Mouse (Mus musculus) ES-CJ7 (cell line): Measurements from ENCODE around the gene Nfia.

Experiments
- DNase-seq: peaks from one replicate; pipeline ENCODE4 v3.0.0; 2011; ENCODE audit warnings: low read depth, low spot score

Gene Nfia

DNA sequence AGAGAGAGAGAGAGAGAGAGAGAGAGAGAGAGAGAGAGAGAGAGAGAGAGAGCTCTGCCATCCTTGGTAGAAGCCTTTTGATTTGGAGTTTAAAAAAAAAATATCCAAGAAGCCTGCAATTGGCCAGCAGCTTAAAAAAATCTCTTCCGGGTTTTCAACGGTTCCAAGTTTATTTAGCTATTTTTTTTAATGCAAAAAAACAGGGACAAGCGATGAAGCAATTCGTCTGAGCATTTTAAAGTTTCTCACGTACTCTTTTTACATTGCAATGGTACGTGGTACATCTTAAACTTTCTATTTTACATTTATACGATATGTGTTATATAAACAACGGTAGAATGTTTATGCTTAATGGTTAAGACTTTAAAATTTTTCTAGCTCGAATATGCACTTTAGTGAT, at the start of gene Nfia:
TSS of gene Nfia (plus strand) at position 94 of the 400 bp plus-strand sequence.
- no peak for DNase-seq

DNA sequence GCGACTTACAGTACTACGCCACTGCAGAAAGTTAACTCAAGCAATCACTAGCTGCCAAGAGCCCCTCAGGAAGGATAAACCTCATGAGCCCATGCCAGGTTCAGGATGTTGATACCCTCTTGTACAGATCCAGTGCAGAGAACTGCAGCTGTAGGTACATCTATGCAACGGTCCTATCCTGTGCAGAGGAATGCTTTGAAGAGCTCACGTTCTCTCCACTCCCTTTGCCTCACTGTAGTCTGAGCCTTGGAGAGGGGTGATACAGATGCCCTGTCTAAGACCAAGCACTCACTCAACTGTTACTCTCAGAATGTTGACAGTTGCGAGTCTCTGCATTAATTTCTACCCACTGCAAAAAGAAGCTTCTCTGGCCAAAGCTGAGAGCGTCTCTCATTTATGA, 49.2 kb upstream of the Nfia start:
- no peak for DNase-seq

DNA sequence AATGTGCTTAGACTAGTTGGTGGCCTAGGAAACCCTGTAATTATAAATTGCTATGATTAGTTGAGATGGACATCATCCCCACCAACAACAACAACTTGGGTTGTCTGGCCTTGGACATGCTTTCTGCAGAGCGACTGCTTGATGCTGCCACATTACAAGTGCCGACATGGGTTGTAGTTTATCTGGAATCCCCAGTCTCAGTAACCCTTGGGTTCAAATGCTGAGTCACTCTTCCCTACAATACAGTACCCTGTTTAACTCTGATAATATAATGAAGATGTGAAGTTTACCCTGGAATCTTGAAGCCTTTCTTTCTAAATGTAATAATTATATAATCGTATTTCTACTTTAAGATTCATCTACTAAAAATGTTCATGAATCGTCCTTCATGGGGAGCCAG, 44.0 kb upstream of the Nfia start:
- DNase-seq: no peak

DNA sequence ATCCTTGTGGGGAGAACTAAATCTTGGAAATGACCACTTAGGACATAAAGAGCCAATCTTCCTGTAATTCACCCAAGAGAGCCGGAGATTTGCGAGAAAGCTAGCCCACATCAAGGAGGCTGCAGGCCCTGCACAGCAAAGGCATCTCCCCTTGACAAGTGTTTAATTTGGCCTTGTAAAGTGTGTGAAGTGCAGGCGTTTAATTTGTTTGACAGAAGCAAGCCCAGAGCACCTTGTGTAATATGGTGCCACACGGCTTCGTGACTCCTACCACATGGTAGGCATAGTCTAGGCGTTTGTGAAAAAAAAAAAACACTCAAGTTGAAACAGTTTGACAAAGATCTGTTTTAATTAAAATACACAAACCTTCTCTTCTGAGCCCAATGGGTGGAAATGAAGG, 42.5 kb upstream of the Nfia start:
- DNase-seq: no peak

DNA sequence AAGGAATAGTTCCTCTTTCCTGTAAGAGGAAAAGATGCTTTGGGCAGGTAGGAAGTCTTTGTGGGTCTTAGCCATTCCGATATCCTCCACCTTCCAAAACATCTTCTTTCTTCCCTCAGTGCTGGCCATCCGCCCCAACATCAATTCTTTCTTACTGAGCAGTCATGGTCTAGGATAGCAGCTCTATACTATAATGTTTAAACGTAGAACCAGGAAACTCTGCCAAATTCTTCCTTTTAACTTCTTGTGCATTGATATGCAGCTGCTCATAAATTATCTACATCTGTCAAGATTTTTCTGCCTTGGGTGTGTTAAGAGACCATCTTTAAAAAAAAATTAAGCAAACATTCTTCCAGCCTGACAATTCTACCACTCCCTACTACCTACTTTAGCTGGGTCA, 42.1 kb upstream of the Nfia start:
- no peak for DNase-seq

DNA sequence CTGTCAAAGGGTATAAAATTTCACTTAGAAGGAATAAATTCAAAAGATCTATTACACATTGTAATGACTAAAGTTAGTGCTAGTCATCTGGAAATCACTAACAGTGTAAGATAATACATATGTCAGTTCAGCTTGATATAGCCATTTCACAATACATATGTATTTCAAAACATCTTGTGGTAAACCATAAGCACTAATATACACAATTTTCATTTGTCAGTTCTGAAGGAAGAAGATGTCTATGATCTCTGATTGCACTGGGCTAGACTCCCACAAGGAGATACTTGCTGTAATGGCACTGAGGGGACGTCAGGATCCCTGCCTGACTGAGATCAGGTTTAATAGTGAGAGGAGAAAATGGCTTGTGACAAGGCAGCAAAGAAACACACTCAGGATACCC, 39.1 kb upstream of the Nfia start:
- DNase-seq: no peak

DNA sequence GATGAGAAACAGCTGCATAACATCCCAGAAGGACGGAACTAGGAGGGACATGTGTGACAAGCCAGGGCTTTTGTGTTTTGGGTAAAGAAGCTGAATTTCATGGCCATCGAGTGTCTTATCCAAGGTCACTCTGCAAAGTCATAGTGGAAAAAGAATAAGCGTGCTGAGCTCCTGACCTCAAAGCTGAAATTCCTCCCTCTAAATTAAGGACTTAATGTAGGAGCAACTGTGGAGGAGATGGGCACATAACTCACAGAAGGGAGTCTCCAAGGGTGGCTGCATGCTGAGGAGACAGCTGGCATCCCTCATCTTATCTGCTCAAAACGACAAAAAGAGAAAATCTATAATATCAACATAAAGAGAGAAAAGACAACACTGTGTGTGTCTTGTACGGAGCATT, 28.6 kb upstream of the Nfia start:
- no peak for DNase-seq

DNA sequence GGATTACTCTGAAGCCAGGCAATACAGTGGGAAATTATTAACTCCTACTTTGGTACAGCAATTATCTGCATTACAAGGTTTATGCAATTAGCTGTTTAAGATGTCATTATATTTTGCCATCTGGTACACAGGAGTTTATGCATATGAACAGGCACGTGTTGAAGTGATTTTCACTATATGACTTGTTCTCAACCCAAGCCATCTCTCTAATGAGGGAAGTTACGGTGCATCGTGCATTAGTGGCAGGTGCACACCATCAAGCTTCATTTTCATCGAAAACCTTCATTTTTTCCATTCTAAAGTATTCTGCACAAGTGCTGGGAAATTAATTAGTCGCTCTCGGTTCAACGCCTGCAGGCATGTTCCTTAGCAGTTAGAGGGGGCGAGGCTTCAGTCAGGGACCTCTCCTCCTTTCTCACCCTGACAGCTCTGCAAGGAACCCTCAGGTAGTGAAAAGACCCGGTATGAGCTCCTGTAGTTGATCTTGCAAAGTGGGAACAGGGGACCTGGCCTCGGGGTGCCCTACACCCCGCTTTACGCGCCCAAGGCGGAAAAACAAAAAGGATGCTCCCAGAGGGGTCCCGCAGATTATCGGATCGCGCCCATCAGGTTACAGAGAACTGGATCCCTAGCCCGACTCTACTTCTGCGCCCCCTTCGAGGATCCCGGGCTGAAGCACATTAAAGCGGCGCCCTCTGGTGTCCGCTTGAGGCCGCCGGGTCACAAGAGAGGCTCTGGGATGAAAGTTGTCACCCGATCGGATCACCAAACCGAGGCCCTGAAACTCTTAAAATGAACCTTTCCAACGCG, 27.0 kb upstream of the Nfia start:
- peak; percentile 70 for DNase-seq

DNA sequence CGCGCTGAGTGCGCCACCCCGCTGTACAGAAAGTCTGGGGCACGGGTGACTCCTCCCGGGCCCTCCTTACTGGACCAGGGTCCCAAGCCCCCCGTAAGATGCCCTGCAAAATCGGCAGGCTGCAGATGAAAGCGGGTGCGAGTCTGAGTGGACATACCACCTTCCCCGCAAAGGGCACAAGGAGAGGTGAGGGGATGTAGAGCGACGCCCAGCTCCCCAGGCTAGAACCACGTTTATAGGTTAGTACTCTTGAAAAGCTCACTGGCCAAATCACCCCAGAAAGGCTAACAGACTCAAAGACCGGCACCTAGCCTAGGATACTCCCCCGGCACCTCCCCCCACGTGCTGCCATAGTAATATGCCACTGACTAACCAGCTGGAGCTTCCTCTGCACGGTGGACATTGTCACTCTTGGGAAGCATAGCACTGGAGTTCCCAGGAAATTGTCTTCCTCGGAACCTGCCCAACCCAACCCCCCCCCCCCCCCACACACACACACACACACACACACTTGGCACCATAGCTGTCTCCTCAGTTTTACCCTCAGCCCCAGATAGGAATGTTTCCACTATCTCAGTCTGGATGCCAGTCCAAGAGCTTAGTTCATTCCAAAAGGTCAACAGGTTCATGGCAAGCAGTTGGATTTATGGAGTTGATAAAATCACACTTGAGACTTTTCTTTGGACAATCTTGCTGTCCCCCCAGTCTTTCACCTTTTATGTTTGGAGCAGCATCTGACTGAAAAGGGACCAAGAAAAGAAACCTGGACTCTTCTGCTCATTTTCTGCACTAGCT, 26.2 kb upstream of the Nfia start:
- DNase-seq: peak; percentile 2

DNA sequence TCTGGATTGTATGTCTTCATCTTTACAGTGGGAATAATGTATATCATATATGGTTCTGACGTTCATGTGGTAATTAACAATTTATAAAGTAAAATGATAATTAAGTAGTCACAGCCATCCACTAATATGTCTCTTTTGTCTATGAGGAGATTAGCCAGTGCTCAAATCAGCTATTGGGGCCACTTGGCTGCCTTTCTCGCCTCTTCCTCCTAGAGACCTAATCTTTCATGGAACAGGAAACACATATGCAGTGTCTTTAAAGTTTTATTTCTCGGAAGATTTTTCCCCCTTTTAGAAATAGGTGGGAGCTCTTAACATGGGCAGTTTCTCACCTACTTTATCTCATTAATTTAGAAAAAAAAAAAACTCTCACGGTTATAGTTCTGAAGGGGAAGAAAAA, 22.1 kb upstream of the Nfia start:
- no peak for DNase-seq

DNA sequence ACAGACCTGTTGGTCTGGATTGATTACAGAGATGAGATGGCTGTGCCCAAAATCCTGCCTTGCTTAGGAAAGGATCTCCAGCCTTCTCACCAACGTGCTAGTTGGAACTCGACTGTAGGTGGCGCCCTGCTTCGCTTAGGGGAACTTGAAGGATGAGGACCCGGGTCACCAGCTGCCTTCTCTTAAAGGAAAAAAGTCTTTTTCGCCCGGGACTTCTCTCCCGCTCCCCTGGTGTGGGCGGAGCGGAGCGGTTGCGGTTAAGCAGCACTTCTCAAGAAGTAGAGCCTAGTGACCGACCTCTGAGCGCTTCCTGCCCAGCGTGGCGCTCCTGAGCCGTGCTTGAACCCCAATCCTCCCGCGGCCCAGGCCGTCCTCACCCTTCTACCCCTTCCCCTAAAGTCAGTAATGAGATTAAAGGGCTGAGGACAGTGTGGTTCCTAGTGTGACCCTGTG, 21.5 kb upstream of the Nfia start:
- DNase-seq: peak; percentile 92

DNA sequence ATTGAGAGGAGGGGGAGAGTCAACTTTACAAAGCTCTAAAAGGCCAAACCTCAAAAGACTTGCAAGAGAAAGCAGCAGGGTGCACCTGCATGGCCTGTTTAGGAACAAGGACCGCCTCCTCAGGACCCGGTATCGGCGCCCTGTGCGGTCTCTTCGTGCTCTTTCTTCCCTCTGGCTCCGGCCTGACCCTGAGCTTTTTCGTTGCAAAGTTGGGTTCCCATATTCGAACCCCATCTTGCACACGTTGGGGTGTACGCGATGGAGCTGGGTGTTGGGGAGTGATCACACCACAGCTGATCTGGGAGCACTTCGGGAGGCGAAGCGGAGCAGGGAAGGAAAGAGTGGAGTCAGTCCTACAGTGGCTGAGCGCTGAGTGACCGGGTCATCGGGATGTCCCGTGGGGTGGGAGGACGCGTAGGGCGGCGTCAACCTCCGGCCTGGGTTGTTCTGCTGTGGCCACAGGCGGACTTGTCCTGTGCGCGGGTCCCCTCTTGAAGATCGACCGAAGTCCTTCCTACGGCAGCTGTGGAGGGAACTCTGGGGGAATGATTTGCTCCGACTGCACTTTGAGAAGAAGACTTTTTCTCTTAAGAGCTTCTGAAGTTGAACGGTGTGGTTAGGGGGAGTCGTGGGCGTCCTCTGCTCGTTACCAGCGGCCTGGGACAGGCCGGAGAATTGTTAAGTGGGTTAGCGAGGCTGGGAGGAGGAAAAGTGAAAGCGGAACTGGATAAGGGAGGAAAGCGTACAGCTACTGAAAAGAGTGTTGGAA, 20.9 kb upstream of the Nfia start:
- DNase-seq: peak; percentile 42

DNA sequence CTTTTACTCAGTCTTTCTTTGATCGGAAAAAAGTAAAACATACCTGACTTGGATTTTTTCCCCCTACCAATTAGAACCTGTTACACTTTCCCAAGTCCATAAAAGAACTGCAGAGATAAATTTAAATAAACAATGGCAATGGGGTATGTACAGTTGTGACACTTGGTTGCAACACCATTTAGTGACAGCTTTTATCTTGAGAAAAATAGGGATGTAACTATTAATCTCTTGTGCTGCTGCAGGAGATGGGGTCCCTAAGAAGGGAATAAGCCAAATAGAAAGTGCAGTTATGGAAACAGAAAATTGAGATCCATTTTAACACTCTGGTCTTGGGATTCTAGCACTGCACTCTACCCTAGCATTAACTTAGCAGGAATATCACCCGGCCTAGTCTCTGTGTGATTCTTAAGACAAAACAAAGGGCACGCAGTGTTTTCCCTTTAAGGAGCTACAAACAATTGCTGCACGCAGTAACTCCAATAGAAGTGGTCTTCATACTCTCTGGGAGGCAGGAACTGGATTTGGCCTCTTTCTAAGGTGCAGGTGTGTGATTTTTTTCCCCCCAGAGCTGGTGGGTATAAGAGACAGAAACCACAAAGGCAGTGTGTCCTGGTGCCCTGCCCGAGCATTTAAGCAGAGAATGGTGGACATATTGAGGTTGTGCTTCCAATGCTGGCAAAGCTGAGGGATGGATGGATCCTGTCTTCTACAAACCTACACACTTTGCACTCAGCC, 20.1 kb upstream of the Nfia start:
- no peak for DNase-seq

DNA sequence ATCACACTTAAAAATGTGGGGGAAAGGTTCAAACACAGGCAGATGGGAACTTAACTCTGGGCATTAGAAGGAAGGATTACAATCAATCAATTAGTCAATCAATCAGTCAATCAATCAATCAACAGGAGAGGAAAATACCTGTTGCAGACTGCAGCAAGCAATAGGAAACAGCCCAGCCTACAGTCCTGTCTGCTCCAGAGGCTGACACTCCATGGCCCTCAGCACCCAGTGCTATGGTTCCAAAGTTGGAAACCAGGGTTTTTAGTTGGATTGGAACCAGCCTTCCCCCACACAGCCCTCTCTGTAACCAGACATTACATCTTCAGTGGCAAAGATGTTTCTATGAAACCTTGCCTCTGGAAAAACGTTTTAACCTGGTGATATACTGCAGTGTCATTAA, 19.0 kb upstream of the Nfia start:
- no peak for DNase-seq

DNA sequence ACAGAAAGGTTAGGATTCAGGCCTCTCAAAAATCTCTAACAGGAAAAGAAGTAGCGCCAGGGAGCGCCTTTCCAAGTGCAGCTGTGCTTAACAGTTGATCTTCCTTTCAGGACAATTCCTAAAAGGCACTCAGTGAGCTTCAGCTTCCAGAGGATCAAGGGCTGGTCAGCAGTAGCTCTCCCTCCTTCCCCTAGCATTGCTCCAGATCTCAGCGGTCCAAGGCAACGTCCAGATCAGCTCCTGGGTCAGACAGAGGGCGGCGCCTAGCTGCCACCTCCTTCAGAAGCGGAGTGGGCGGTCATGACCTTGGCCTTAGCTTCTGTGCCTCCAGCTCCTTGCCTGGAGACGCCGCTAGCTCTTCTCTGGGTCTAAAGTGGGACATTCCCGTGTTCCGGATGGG, 18.3 kb upstream of the Nfia start:
- DNase-seq: peak; percentile 34

DNA sequence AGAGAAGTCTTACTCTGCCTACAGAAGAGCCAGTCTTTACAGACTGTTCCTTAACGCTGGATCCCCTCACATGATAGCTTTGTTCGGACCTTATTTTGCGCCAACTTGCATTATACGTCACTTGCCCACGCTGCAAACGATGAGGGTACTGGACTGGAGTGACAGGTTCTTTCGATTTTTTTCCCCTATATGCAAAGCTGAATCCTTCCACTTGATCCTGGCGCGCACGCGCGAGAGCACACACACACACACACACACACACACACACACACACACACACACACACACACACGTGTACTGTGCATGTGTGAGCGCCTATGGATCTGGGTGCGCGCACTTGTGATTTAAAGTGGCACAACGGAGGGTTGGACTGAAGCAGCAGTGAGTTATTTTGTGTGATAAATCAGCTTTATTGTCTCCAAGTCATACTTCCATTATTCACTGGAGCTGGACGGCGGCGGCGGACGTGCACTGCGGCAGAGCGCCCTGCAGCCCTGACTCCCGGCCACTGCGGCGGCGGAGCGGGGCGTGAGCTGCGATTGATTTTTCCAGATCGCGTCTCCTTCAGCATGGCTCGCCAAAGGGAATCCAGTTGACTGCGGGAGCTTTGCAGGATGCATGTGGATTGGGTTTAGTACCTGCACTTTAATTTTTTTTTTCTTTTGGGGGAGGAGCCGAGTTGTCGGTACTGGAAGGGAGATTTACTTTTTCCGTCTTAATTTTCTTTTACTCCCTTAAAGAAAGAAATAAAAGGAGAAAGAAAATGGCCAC, 15.1 kb upstream of the Nfia start:
- DNase-seq: no peak

DNA sequence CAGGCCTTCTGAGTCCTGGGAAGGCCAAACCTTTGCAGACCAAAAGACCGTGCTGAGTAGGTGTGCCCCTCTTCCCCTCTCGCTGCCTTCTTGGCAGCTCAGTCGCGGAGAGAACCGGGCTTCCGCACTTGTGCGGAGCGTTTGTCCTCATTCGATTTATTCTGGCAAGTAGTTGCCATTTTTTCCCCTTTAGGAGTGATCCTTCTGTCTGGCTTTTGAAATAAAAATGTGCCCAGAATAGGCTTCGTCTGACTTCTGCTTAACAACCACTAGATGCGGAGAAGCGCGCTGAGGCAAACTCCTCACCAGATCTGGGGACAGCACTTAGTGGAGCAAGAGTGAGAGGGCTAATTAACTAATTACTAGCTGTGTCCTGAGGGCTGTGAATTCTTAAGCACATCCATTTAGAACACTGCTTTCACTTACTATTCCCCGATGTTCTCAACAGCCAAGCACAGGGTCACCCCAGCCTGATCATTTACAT, 14.5 kb upstream of the Nfia start:
- DNase-seq: peak; percentile 23

DNA sequence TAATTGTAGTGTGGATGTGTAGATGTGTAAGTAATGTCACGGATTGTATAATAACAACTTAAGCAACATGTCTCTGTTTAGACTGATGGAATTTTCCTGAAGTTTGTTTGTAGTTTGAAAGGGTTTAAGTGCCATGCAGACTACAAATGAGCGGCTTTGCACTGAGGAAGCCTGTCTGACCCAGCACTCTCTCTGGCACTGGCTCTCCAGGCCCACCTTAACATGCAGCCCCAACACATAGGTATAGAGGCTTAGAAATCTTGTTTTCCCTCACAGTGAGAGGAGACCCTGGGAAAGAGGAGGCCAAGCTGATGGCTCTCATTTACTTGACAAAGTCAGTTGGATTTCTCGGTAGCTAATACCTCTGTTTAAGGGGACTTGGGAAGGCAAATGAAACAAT, 13.9 kb upstream of the Nfia start:
- no peak for DNase-seq

DNA sequence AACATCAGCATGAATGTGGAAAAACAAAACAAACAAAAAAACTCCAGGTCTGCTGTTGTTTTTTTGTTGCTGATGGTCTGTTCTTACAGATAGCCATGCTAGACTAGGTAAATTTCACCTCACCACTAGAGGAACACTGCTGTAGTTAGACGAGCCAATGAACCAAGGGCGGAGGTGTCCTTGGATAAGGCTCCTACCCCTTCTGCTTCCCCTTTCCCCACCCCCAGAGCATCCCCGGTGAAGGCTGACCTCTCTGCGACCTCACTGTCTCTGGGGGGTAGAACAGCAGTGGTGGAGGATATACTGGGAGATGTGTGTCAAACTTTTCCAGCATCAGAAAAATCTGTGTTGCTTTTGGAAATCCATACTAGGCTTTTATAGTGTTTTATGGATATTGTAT, 7.9 kb upstream of the Nfia start:
- peak; percentile 23 for DNase-seq

DNA sequence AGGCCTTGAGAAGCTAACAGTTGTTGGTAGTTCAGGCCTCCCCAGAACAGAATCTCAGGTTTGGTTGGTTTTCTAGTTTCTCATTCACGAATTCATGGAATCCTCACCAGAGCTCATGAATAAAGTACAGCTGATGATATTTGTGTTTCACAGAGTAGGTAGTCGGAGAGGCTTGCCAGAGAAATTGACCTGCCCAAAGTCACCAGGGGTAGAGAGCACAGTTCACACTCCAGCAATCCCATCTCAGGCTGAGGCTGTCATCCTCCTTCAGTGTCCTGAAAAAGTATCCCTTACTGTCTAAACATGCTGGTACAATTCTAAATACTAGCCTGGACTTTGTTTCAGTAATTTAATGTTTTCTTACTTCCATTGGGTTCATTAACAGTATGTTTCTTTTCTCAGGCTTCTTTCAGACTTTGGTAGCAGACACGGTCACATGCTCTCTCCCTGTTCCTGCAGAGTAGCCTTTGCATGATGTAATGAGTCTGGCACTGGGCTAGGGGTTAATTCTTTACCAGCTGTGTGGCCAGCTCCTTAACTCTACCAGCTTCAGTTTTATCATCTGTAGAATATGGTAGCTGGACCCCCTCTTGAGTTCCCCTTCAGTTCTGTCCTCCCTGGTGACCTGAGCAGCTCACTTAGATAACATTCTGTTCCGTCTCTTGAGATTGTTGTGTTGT, 7.1 kb upstream of the Nfia start:
- DNase-seq: no peak
